Mouse (Mus musculus) cerebellum, adult 9-10 months (tissue): Measurements from ENCODE around the gene Pi4ka.

Source experiments
- DNase-seq: peaks from one replicate; pipeline ENCODE4 v3.0.0; 2022

Pi4ka gene

DNA sequence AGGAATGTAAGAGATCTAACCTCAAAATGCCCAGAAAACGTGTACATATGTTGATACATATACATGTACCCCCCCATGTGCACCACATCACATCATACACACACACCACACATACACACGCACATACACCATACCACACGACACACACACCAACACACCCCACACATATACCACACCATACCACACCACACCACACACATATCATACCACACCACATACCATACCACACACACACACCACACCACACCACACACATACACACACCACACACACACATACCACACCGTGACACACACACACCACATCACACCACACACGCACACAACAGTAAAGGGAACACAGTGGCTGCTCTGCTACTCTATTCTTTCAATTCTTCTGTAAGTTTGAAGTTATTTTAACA lies 74.3 kb downstream of the Pi4ka start:
- DNase-seq = no peak

DNA sequence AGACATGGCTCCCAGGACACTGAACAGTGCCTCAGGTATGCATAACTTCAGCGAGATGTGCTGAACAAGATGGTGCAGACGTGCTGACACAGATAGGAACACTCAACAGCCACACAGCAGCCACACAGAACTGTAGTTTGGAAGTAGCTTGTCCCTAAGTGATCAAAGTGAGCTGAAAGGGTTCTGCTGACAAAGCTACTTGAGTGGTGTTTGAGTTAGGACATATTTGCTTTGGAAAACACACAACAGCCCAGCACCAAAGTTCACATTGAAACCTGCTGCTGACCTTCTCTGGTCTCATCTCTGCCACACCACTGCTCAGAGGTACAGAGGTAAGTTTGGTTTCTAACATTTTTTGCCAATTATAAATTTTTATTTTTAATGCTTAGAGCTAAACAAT lies 75.0 kb downstream of the Pi4ka start, which contains the start of gene Serpind1:
Serpind1 (plus strand) TSS at position 256 of the 400 bp plus-strand sequence.
- no peak for DNase-seq

DNA sequence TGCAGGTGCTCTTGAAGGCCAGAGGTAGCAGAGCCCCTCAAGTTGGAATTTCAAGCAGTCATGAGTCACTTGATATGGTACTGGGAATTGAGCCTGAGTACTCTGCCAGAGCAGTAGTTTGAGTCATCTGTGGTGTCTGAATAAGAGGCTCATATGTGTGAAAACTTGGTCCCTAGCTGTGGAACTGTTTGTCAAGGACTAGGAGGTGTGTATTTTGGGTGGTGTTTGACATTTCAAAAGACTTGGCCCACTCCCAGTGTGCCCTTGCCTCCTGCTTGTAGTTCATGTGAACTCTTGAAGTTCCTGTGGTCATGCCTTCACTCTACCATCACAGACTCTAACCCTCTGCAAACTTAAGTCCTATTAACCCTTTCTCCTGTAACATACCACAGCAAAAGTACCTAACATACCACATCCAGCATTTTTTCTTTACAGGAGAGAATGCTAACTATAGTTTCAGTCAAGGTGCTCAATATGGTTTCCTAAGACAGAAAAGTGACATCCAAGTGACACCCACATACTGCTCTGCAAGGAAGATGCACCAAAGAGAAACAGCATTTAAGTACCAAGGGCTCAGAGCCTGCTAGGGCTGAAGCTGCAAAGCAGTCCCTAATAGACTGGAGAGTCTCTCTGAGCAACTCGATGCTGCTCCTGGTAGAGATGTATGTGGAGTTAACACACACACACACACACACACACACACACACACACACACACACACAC lies 76.1 kb downstream of the Pi4ka start:
- no peak for DNase-seq

DNA sequence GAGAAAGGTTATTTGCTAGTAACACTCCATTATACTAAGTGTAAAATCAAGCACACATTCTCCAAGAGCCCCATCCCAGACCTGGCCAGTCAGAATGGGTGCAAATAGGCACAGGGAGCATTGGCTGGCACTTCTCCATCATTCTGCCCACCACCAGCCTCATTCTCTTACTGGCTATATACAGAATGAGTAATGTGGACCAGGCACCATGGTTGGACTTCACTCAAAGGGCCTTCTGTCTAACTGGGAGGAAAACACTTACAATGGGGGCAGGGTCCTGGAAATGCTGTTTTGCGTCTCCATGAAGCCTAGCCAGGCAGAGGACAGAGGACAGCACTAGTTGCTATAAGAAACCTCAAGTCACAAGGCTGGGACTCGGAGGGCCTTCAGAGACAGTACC lies 80.0 kb downstream of the Pi4ka start:
- DNase-seq = no peak

DNA sequence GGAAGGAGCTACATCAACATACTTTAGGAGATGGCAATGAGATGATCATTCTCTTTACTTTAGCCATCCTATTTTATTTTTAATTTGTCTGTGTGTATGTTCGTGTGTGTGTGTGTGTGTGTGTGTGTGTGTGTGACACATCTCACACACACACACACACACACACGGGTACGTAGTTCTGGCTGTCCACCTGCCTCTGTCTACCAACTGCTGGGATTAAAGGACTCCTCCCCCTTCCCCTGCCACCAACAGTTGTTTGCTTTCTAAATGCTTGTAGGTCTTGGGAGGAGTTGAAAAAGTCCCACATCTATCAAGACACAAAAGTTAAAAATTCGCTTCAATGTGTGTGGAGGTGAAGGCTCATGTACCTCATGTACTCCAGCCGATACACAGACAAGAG lies 81.4 kb downstream of the Pi4ka start:
- no peak for DNase-seq

DNA sequence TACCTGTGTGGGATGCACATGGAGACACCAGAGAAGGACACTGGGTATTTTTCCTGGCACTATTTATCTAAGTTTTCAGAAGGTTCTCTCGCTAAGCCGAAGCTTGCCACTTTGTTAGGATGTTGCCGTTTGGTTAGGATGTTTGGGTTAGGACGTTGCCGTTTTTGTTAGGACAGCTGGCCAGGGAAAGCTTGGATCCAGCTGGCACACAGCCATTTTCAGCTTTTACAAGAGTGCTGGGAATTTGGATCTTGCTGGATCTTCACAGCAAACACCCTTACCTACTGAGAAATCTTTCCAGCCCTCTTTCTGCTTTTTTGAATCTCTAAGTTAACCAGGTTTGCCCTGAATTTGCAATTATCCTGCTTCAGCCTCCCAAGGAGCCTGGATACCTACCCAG lies 84.6 kb downstream of the Pi4ka start:
- DNase-seq = no peak

DNA sequence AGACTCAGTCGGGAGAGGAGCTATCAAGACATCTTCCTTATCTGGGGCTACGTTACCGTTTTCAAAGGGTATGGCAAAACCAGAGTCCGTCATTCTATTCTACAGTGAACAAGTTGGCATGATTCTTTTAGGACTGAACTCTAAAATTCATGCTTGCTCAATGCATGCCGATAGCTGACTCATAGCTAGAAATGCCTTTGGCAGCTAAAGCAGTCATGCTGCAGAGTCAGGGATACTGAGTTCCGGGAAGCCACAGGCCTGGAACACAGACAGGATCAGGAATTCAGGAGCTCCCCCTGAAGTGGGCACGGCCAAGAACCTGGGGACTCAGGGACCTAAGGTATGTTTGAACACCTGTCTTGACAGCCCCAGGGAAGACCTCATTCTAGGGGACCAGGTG lies 89.6 kb downstream of the Pi4ka start:
- no peak for DNase-seq

DNA sequence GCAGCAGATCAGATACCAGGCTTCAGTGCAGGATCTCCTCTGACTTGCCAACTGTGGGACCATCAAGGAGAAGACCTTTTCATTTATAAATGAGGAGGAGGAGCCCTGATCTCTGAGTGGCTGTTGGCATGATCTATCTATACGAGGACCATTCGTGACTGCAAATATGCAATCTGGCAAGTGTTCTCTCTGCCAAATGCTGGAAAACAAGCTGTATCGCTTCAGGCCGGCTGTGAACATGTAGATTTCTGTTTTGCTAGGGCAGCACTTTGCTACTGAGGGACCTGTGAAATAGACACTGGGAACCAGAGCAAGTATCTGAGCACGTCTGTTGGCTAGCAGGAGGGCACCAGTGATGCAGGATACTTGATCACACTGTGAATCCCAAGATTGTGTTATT lies 93.6 kb downstream of the Pi4ka start:
- no peak for DNase-seq

DNA sequence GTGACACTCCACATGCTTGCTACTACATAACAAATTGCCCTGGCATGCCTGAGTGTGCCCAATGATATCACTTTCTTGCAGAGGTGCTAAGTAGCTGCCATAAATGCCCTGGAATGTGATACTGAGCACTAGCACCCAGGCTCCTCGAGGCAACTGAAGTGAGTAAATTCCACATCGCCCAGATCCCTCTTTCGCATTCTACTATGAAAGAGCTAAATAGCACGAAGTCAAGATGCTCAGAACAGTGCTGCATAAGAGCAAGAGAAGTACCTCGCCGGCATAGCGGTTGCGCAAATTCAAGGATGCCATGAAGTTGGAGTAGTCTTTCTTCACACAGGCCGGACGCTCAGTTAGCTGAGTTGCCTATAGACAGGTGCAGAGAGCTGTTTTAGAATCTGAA lies 97.1 kb downstream of the Pi4ka start:
- no peak for DNase-seq

DNA sequence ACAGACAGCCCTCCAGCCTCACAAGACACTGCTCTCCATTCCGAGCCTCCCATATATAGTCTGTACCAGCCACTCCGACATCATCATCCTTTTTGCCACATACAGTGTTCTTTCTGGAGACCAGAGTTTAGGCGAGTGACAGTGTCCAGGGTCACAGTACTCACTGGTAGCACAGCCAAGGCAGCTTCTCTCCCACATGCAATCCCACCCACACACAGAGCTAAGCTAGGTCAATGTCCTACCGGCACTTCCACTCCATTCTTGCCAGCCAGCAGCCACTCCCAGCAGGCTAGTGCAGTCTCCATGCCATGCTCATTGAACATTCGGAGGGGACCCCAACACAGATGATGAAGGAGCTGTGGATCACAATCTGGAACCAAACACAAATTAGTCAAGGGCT lies 98.7 kb downstream of the Pi4ka start:
- no peak for DNase-seq

DNA sequence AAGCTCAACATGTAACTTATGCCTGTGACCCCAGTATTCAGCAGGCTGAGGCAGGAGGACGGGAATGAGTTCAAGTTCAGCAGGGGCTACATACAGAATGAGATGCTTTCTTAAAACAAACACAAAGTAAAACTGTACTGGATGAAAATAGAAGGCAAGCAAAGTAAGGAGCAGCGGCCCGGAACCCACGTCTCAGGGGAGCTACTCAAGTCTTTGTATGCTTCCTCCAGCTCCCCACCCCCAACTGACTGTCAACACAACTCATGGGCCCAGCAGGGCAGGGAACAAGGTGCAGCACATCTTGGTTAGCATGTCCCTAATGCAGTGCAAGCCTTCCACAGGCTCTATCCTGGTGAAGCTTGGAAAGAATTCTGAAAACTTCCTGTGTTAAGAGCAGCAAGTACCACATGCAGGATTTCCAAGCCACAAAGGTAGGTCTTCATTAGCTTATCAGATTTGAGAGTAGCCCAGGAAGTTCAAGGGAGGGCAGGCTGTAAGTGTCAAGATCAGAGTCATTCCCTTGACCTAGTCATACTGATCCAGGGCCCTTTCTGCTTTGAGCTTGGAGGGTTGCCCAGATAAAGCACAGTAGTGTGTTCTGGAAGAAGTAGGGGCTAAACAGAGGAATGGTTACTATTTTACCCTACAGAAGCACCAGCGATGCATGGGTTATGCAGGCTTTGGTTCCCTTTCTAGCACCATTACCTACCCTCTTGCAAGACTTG lies 102.4 kb downstream of the Pi4ka start:
- no peak for DNase-seq

DNA sequence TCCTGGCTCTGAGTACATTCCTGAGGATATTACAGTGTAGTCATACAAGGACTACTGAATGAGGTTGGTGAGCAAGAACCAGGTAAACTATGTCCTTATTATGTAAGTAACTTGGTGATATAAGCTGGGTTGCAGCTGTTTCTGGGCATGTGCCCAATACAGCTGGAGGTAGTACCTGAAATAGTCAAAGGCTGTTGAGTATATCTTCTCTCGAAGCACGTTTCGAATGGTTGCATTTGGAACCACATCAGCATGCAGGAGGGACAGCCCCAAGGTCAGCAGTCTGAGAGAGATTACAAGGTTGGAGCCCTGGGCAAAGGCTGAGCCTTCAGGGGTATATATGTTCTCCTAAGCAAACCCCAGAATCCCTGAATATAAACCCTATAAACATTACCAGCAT lies 105.3 kb downstream of the Pi4ka start:
- DNase-seq = no peak

DNA sequence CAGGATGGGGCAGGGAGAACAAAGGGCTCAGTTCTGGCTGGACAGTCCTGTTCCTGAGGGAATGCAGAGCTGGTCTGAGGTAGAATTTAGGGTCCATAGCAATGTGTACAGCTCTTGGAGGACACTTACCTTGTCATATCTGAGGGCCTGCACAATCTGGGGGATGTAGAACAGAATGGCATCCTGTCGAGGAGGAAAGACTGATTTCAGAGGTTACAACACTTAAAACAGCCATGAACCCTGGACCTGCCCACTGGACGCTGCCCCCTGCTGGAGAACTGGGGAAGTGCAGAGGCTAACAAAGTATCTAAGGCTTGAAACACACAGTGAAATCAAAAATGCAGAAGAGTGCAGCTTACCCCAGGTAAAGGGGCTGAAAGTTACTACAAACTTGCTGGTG lies 113.4 kb downstream of the Pi4ka start:
- DNase-seq = peak; percentile 75

DNA sequence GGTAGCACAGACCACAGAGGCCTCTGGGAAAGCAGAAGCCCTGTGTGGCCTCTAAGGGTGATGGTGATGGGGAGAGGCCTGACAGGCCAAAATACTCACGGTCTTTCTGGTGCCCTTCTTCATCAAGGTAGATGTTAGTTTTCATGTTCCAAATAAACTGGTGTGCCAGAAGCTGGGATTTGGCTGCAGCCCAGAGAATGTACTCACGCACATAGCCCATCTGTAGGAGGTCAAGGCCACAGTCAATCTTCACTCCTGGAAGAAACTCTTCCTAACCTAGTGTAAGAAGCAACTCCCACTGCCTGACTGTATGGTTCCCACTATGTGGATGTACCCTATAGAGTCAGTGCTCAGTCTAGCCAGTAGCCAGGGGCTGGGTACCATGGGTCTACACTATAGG lies 115.1 kb downstream of the Pi4ka start:
- DNase-seq = no peak

DNA sequence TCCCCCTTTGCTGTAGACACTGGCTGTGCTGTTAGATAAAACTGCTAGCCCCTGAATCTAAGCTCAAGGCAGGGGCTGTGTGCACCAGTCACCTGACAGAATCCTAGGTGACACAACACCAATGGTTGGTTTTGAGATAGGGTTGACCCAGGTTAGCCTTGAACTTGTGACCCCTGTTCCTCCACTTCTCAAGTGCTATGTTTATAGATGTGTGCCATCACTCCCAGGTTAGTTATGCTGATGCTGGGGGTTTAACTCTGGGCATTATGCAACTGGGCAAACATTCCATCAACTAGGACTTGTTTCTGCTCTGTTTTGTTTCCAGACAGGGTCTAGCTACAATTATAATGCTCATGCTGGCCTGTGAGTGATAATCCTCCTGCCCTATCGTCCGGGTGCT lies 119.0 kb downstream of the Pi4ka start:
- DNase-seq = no peak

DNA sequence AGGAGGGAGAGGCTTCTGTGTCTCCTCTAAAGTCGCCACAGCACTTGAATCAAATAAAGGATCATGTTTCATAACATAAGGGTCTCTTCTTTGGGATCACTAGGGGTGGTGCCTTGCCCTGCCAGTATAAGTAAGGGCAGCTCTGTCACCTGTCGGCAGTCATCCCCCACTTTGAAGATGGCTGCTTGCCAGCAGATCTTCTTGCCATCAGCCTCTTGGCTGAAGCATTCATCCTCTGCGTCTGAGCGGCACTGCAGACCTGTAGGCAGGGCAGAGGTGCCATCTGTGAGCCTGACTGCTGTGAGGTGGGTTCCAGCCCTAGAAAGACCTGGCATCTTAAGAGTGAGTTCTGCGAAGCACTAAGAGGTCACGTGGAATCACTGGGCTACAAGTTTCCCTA lies 123.0 kb downstream of the Pi4ka start:
- peak; percentile 36 for DNase-seq

DNA sequence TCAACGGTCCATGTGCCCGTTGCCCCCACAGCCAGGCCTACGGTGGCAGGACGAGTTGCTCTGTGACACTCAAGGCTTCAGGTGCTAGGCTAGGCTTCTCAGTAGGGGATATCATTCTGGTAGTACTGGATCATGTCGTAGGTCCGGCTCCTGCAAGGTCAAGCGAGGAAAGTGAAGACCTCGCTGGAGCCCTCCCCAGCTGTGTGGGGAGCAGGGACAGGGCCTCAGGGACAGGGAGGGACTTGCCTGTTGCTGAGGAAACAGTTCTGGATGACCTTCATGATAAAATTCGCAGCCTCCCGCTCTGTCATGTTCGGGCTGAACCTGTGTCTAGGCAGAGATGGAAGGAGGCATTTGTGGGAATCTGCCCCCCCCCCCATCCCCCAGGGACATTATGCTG lies 125.6 kb downstream of the Pi4ka start:
- DNase-seq = no peak

DNA sequence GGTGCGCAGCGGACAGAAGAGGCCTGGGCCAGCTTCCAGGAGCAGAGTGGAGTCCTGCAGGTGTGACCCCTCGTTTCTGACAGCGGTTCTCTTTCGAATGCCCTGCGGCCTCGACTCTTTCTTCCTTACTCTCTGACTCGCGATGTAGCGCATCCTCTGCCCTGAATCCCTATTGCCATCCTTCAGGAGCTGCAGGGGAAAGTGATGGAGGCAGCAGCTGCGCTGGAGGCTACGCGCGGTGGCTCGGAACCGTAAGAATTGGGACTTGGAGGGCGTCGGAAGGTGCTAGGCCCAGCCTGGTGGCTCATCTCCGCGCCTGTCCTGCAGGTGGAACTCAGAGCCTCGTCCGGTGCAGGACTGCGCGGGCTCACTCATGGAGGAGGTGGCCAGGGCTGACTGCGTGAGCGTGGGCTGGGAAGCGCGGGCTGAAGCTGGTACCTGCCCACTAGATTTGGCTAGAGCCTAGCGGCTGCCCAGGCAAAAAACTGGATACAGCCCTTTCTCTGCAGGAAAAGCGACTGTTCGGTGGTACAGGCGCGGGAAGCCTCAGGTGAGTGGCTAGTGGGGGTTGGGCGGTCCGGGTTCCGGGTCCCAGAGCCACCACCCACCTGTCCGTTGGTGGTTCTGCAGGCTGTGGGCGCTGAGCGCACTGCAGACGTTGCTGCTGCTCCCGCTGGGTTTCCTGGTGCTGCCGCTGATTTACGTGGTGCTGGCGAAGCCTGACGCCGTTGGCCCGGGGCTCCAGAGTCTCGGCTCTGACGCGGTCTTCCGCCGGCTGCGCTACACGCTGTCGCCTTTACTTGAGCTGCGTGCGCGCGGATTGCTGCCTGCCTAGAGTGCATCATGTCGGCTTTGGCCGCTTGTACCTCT lies 128.5 kb downstream of the Pi4ka start:
- peak; percentile 47 for DNase-seq

DNA sequence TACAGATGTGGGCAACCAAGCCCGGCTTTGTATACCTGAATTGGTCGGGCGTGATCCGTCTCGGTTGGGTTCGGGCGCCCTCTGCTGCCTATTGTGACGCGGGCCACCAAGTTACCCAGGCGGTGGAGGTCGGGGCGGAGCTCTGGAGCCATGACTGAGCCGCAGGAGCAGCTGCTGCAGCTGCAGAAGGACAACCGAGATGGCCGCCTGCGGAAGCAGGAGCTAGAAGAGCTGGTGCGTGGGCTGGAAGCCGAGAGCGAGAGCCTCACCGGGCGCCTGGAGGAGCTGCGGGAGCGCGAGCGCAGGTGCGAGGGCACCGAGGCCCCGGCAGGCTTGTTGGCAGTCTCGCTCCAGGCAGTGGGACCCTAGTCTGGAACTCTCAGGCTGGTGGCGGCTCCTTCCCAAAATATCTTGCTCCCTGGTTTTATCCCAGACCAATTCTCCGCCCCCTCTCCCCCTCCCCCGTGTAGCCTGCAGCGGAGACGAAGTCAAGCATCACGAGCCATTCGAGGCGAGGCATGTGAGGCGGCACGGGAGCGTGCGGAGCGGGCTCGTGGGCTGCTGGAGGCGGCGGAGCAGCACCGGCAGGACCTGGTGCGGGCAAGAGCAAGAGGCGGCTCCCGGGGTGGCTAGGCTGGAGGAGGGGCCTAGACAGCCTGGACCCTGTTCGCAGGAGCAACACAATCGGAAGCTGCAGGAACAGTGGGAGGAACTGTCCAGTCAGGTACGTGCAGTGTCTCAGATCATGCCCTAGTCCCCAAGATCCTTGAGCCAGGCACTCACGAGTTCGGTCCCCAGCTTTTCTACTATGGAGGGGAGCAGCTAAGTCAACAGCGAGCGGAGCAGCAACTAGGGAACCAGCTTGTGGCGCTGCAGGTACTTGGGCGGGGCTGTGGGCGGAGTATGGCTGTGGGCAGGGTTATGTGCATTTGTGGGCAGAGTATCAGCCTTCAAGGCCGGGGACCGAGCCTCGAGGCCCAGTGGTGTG lies 129.7 kb downstream of the Pi4ka start:
- peak; percentile 89 for DNase-seq

DNA sequence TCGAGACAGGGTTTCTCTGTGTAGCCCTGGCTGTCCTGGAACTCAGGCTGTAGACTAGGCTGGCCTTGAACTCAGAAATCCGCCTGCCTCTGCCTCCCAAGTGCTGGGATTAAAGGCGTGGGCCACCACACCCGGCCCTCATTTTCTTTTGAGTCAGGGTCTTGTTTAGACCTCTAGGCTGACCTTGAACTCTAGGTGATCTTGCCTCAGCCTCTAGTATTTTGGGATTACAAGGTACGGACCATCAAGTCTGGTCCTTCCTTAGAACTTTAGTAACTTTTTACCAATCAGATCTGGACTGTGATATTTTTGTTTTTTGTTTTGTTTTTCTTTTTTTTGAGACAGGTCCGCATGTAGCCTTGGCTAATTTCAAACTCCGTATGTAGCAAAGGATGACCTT lies 130.4 kb downstream of the Pi4ka start, which contains the start of gene Tmem191c:
Tmem191c (plus strand) TSS at position 357 of the 400 bp plus-strand sequence.
- no peak for DNase-seq

DNA sequence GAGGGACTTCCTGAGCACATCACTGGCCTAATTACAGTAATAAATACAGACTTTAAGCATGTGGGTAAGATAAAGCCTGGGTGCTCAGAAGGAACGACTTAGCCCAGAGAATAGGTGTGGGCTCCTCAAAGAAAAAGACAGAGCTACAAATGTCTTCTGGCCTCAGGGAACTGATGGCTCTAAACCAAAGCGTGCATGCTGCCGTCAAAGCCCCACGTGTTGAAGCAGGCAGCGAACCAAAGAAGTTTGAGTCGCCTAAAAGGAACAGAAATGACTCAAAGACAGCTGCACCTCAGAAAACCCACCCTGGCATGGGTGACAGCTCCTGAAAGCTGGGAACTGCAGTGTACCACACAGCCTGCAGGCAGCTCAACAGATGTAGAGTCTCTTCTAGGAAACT lies 134.3 kb downstream of the Pi4ka start:
- no peak for DNase-seq

DNA sequence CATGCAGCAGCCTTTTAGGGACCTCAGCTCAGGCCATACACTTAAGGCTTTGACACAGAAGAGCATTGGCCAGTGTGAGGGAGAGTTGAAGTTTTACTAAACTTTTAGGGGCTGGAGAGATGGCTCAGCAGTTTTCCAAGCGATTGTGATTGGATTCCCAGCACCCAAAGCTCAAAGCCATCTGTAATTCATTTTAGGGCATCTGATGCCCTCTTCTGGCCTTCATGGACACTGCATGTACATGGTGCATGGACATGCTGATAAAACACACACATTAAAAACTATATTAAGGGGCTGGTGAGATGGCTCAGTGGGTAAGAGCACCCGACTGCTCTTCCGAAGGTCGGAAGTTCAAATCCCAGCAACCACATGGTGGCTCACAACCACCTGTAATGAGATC lies 135.0 kb downstream of the Pi4ka start:
- peak; percentile 67 for DNase-seq
